Mouse (Mus musculus) heart, embryonic 14.5 days (tissue): ENCODE results near the gene Btg3. TPM values are rescaled to one million over a fixed set of nuclear protein-coding genes. Genes with fewer than 3 reads are reported as not detected.

Experiments used
- ATAC-seq: fragments of 200-750 bp; cut with Nextera tagmentation; 2 replicates; pipeline ENCODE4 v1.8.0; 2017; ENCODE audit warnings: low read depth, moderate TSS enrichment; ENCODE audit not compliant: insufficient number of reproducible peaks, insufficient read depth, low FRiP score
- H3K27ac ChIP-seq, 2 experiments: fragments of 200-500 bp in 1 of 2; fragments of 300-500 bp in 1 of 2; sonication (generic) in 1 of 2; replicated peaks in 1 of 2; 2 replicates each; pipeline ENCODE4 v1.5.1; 2012 to 2014; ENCODE audit warnings: low read depth in 2 of 2, low read length in 2 of 2, control low read depth in 1 of 2, mild to moderate bottlenecking in 1 of 2, mixed read lengths in 1 of 2; ENCODE audit not compliant: control insufficient read depth in 1 of 2, insufficient read depth in 1 of 2
- H3K27me3 ChIP-seq: fragments of 300-500 bp; sonication (generic); 2 replicates; pipeline ENCODE4 v1.6.1; 2014; ENCODE audit warnings: mild to moderate bottlenecking, low read length, control low read depth; ENCODE audit not compliant: control insufficient read depth, insufficient read depth
- H3K36me3 ChIP-seq: fragments of 300-500 bp; sonication (generic); 2 replicates; pipeline ENCODE4 v1.6.1; 2014; ENCODE audit warnings: mild to moderate bottlenecking, control low read depth, low read length, mixed read lengths; ENCODE audit not compliant: control insufficient read depth, insufficient read depth
- H3K4me1 ChIP-seq, 2 experiments: fragments of 200-500 bp in 1 of 2; fragments of 300-500 bp in 1 of 2; sonication (generic) in 1 of 2; 2 replicates each; pipeline ENCODE4 v1.6.1; 2012 to 2014; ENCODE audit warnings: low read length in 2 of 2, control low read depth in 1 of 2, mixed read lengths in 1 of 2; ENCODE audit not compliant: control insufficient read depth in 2 of 2, insufficient read depth in 2 of 2
- H3K4me2 ChIP-seq: fragments of 300-500 bp; sonication (generic); 2 replicates; pipeline ENCODE4 v1.6.1; 2014; ENCODE audit warnings: mild to moderate bottlenecking, low read length
- H3K4me3 ChIP-seq, 2 experiments: fragments of 200-500 bp in 1 of 2; fragments of 300-500 bp in 1 of 2; sonication (generic) in 1 of 2; 2 replicates each; pipeline ENCODE4 v1.5.1; 2012 to 2014; ENCODE audit warnings: low read length in 2 of 2, mild to moderate bottlenecking in 2 of 2, control low read depth in 1 of 2, low read depth in 1 of 2, moderate library complexity in 1 of 2; ENCODE audit not compliant: control insufficient read depth in 1 of 2, insufficient read depth in 1 of 2
- H3K9ac ChIP-seq: fragments of 300-500 bp; sonication (generic); 2 replicates; pipeline ENCODE4 v1.6.1; 2014; ENCODE audit warnings: mild to moderate bottlenecking, low read length
- H3K9me3 ChIP-seq: fragments of 300-500 bp; sonication (generic); 2 replicates; pipeline ENCODE4 v1.6.1; 2016; ENCODE audit warnings: low read length, control low read depth; ENCODE audit not compliant: control insufficient read depth
- WGBS: fragments of 180-500 bp; shearing (Covaris S2); extraction: QIAGEN DNeasy Blood & Tissue Kit; methylation state at CpG from one replicate; pipeline ENCODE4 v1.1.7; 2014; 5-methylcytosine and 5-hydroxymethylcytosine counted together
- polyA plus RNA-seq: library from polyadenylated mRNA; unstranded; fragments of >200 nt; fragmentation: Nextera tagmentation; extraction: Ambion mirVana; gene quantifications from 2 replicates; pipeline ENCODE4 v1.2.1, GENCODE M21; 2014

Gene Btg3
- polyA plus RNA-seq, 1 experiment from 2014 or later = 78.5 TPM

GRCm38 (mm10) chr16:78399423-78399822, 22.4 kb upstream of the Btg3 start:
- Histone ChIP-seq H3K27me3 (no peaks in the 10 kb centered on the region), H3K27ac (no peak overlapping the region), H3K4me1 (peaks cover 2 to 5% of the 10 kb centered on the region in 2 experiments; a peak in 3 of 4 replicates), H3K4me2 (no peak overlapping the region), H3K4me3 (no peak overlapping the region), H3K9ac (no peak overlapping the region), H3K9me3 (no peaks in the 10 kb centered on the region), H3K36me3 (no peaks in the 10 kb centered on the region)
- 77% methylated on average over 3 of the region's 3 CpGs for WGBS
- ATAC-seq = no peak

- 86% methylated on average over 6 of the region's 6 CpGs for WGBS
- no peak for ATAC-seq
- Histone ChIP-seq H3K27me3 (no peaks in the 10 kb centered on the region), H3K4me3 (no peak overlapping the region), H3K9ac (no peak overlapping the region), H3K4me1 (peaks cover 2 to 5% of the 10 kb centered on the region in 2 experiments; a peak in 3 of 4 replicates), H3K27ac (no peak overlapping the region), H3K9me3 (no peaks in the 10 kb centered on the region), H3K4me2 (no peak overlapping the region), H3K36me3 (no peaks in the 10 kb centered on the region)
Measured at GRCm38 (mm10) chr16:78398734-78399133, 21.7 kb upstream of the Btg3 start.

- H3K4me3 ChIP-seq = no peak overlapping the region
- H3K27ac ChIP-seq = no peak overlapping the region; a peak in 1 of 4 replicates
- no peaks in the 10 kb centered on the region for H3K27me3 ChIP-seq
- no peak for ATAC-seq
- no peaks in the 10 kb centered on the region for H3K9me3 ChIP-seq
- no peaks in the 10 kb centered on the region for H3K4me1 ChIP-seq
- 52% methylated on average over 2 of the region's 2 CpGs for WGBS
- no peak overlapping the region for H3K4me2 ChIP-seq
- H3K36me3 ChIP-seq = no peaks in the 10 kb centered on the region
- no peak overlapping the region for H3K9ac ChIP-seq
Measured at GRCm38 (mm10) chr16:78391354-78391753, 14.4 kb upstream of the Btg3 start.

- no peak overlapping the region for H3K9ac ChIP-seq
- no peaks in the 10 kb centered on the region for H3K27me3 ChIP-seq
- H3K4me3 ChIP-seq = no peak overlapping the region
- no peaks in the 10 kb centered on the region for H3K9me3 ChIP-seq
- no peaks in the 10 kb centered on the region for H3K4me1 ChIP-seq
- no peak overlapping the region for H3K4me2 ChIP-seq
- no peak overlapping the region for H3K27ac ChIP-seq
- no peaks in the 10 kb centered on the region for H3K36me3 ChIP-seq
- WGBS = 84% methylated on average over 3 of the region's 3 CpGs
- no peak for ATAC-seq
Measured at GRCm38 (mm10) chr16:78389986-78390385, 13.0 kb upstream of the Btg3 start.

GRCm38 (mm10) chr16:78389122-78389521, 12.1 kb upstream of the Btg3 start:
- Histone ChIP-seq H3K27me3 (no peaks in the 10 kb centered on the region), H3K9ac (no peak overlapping the region), H3K4me3 (no peak overlapping the region), H3K4me1 (no peaks in the 10 kb centered on the region), H3K27ac (no peak overlapping the region), H3K36me3 (no peaks in the 10 kb centered on the region), H3K9me3 (no peaks in the 10 kb centered on the region), H3K4me2 (no peak overlapping the region)
- WGBS = 80% methylated on average over 4 of the region's 4 CpGs
- no peak for ATAC-seq

GRCm38 (mm10) chr16:78378493-78378892, 1.5 kb upstream of the Btg3 start:
- ATAC-seq = no peak
- no peaks in the 10 kb centered on the region for H3K36me3 ChIP-seq
- no peak overlapping the region for H3K9ac ChIP-seq
- H3K4me3 ChIP-seq = no peak overlapping the region
- H3K4me2 ChIP-seq = no peak overlapping the region
- H3K27ac ChIP-seq = no peak overlapping the region
- WGBS = 92% methylated on average over 5 of the region's 5 CpGs
- no peaks in the 10 kb centered on the region for H3K27me3 ChIP-seq
- peaks cover 6 to 12% of the 10 kb centered on the region in 2 experiments; a peak in 3 of 4 replicates for H3K4me1 ChIP-seq
- H3K9me3 ChIP-seq = no peaks in the 10 kb centered on the region

GRCm38 (mm10) chr16:78375821-78376691, 936 bp downstream of the Btg3 start:
- H3K36me3 ChIP-seq = peaks cover 17% of the 10 kb centered on the region
- H3K4me2 ChIP-seq = peak overlapping the region; percentile 74
- peaks cover 6 to 12% of the 10 kb centered on the region in 2 experiments; a peak in 3 of 4 replicates for H3K4me1 ChIP-seq
- no peaks in the 10 kb centered on the region for H3K9me3 ChIP-seq
- H3K9ac ChIP-seq = peak overlapping the region; percentile 97
- H3K27me3 ChIP-seq = no peaks in the 10 kb centered on the region
- peak; percentile 61 for ATAC-seq
- under 1% methylated on average over 69 of the region's 100 CpGs for whole genome bisulfite sequencing
- H3K27ac ChIP-seq = peak overlapping the region; percentile 73 to 81
- peak overlapping the region; percentile 92 to 99 for H3K4me3 ChIP-seq
